Mouse (Mus musculus) right cerebral cortex, adult 2 months (tissue): Measurements from ENCODE around the gene Adra2c.

Experiments
- DNase-seq, 2 experiments: peaks; one replicate each; pipeline ENCODE4 v3.0.0; 2021 to 2022; ENCODE audit warnings: low spot score in 2 of 2

Adra2c gene

DNA sequence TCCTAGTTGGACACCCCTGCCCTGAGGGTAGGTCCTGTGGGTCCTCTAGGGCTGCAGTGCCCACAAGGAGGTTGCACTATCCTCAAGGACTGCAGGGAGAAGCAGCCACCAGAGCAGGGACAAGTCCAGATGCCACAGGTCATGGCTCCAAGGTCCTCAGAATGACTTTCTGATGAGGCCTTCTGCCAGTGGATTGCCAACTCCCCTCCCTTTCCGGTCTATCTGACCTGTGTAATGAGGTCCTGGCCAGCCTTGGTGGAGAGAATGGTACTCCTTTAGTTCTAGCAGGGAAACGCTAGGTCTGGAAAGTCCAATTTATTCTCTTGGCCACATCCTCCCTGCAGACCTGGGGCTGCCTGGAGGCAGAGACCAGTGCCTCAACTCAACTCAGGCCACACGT lies at the start of gene Adra2c:
TSS of gene Adra2c (plus strand) at position 301 of the 400 bp plus-strand sequence.
- no peak for DNase-seq

DNA sequence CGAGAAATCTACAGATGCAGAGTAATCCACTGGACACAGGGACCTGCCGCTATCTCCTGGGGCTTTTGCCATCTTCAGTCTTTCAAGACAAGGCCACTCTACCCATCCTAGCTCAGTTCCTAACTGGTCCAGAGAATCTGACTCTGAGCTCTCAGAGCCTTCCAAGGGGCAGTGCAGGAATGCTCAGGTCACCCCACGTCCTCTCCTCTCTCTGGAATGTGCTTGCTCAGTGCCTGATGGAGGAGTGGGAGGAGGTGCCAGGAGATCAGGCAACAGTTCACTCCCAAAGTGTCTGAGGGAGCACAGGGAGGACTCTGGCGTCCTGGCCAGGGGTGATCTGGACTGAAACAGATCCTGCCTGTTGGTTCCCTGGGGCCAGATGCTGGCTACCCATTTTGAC lies 45.0 kb upstream of the Adra2c start:
- no peak for DNase-seq

DNA sequence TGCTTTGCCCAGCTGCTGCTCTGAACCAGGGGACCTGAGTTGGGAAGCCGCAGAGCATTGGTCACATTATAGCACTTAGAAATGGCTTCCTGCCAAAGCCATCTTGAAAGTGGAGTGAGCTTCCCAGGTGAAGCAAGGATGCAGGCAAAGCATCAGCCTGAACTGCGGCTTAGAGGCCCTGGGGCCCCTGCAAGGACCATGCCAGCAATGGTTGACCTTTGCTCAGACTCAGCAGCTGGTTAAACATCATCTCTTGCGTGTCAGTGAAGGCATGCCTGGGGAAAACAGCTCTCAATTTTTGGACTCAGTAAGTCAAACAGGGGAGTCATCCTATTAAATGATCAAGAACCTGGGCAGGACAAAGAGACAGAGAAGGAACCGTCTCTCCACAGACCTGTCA lies 40.4 kb upstream of the Adra2c start:
- no peak for DNase-seq

DNA sequence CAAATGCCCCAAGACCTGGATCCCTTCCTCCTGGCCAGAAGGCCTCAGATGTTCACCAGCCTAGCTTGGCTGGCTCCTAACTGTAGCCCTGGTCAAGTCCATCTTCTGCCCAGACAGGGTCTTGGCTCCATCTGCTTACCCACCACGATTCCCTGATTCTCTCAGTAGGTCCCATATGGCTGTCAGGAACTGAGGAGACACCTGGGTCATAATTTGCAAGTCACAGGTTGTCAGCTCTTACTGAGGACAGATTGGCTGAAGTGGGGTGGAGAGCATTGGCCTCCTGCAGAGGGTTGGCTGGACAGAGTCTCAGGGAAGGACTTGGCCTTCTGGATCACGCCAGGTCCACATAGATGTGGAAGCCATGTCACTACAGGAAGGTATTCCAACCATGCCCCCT lies 39.5 kb upstream of the Adra2c start:
- no peak for DNase-seq

DNA sequence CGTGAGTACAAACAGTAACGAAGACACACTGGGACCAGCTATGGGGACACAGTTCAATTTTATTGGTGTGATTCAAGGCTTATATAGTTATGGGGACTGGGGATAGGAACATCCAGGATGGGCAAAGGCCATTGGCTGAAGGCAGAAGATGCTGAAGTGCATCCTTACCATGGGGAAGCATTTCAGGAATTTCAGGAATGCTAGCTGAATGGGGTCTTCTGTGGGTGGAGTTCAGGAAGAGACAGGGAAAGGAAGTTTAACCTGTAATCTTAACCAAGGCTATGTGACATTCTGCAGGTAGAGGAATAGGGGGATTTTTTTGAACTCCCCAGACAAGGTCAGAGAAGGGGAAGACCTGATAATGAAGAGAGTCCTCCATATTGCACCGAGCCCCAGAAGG lies 36.6 kb upstream of the Adra2c start:
- DNase-seq = no peak

DNA sequence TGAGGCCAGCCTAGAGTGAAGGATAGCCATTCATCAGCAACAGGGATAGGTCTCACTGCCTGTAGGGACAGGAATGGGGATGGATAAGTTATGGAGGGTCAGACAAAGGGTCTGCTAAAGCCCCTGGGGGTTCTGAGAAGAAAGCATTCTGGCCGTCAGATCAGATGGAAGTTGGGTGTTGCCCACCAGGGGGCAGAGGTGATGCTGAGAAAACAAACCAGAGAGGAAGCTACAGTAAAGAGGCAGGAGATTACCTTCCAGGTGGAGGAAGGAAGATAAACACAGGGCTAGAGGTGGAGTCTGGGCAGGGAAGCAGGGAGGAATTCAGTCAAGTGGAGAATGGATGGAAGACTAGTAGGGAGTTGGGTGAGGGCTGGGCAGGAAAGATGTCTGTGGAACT lies 33.9 kb upstream of the Adra2c start:
- peak in 1 of 2 experiments; percentile 21 for DNase-seq

GRCm38 (mm10) chr5:35245555-35246273 lies 32.4 kb upstream of the Adra2c start:
- peak; percentile 52 to 60 for DNase-seq

DNA sequence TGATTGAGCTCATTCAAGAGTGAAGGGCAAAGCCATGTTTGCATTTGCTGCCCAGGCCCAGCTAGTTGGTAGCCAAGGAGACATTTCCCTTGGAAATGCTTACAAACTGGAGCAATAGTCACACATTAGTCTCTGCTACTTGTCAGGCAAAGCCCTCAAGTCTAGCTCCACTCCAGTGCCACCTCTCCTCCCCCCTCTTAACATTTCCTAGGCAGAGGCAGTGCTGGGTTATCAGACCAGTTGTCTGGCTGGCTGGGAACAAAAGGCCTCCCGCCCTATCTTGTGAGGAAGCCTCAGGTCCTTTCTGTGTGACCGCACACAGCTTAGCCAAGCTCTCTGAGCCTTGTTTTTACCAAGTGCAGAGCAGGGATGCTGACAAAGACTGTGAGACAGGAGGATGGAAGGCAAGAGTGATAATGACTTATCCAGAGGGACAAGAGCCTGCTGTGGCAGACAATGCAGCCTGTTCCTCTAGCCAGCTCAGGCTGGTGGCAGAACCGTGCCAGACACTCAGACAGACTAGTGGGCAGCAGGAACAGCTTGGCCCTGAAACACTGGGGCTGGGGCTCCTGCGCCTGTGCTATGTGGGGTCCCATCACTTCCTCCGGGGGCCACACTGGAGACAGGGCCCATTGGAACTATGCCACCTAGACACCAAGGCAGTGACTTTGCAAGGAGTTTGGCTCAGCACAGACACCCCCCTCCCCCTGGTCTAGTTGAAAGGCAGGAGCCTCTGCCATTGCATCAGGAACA lies 23.0 kb upstream of the Adra2c start:
- no peak for DNase-seq

DNA sequence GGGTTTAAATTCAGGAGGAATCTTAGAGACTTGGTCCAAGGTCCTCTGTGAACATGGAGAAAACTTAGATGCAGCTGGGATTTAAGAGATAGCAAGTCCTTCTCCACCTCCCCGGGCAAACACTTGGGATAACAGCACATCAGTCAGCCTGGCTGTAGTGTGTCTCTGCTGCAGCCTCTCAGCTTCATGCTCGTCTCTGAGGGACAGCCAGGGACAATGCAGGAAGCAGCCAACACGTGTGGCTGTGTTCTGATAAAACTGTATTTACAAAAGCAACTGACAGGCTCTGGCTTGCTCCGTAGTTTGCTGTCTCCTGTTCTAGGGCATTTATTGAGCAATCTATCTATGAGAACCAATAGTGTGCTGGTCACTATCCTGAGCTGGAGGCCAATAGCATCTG lies 14.4 kb upstream of the Adra2c start:
- DNase-seq = no peak

- no peak for DNase-seq
Observed at GRCm38 (mm10) chr5:35267486-35267885, 10.6 kb upstream of the Adra2c start.

- no peak for DNase-seq
Observed at GRCm38 (mm10) chr5:35275356-35275755, 2.8 kb upstream of the Adra2c start.

- DNase-seq = peak; percentile 61 to 65
Observed at GRCm38 (mm10) chr5:35278741-35279695, 899 bp downstream of the Adra2c start.

DNA sequence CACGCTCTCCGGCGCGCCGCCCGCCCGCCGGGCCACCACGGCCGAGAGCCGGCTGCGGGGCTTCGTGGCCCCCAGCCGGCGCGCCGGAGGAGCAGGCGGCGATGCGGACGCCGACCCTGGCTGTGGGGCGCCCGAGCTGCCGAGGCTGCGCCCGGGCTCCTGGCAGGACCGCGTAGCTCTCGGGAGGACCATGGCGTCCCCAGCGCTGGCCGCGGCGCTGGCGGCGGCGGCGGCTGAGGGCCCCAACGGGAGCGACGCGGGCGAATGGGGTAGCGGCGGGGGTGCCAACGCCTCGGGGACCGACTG lies 1.5 kb downstream of the Adra2c start:
- no peak for DNase-seq

DNA sequence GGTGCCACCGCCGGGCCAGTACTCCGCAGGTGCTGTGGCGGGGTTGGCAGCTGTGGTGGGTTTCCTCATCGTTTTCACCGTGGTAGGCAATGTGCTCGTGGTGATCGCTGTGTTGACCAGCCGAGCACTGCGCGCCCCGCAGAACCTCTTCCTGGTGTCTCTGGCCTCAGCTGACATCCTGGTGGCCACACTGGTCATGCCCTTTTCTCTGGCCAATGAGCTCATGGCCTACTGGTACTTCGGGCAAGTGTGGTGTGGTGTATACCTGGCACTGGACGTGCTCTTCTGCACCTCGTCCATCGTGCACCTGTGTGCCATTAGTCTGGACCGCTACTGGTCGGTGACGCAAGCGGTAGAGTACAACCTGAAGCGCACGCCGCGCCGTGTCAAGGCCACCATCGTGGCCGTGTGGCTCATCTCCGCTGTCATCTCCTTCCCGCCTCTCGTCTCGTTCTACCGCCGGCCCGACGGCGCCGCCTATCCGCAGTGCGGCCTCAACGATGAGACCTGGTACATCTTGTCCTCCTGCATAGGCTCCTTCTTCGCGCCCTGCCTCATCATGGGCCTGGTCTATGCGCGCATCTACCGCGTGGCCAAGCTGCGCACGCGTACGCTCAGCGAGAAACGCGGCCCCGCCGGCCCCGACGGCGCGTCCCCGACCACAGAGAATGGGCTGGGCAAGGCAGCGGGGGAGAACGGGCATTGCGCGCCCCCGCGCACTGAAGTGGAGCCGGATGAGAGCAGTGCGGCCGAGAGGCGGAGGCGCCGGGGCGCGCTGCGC lies 2.1 kb downstream of the Adra2c start:
- DNase-seq = peak; percentile 59 to 61

DNA sequence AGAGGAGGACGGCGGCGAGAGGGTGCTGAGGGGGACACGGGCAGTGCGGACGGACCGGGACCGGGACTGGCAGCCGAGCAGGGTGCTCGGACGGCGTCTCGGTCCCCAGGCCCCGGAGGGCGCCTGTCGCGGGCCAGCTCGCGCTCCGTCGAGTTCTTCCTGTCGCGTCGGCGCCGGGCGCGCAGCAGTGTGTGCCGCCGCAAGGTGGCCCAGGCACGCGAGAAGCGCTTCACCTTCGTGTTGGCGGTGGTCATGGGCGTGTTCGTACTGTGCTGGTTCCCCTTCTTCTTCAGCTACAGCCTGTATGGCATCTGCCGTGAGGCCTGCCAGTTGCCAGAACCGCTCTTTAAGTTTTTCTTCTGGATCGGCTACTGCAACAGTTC lies 2.7 kb downstream of the Adra2c start:
- no peak for DNase-seq

GRCm38 (mm10) chr5:35285281-35285680 lies 7.2 kb downstream of the Adra2c start:
- DNase-seq = no peak

DNA sequence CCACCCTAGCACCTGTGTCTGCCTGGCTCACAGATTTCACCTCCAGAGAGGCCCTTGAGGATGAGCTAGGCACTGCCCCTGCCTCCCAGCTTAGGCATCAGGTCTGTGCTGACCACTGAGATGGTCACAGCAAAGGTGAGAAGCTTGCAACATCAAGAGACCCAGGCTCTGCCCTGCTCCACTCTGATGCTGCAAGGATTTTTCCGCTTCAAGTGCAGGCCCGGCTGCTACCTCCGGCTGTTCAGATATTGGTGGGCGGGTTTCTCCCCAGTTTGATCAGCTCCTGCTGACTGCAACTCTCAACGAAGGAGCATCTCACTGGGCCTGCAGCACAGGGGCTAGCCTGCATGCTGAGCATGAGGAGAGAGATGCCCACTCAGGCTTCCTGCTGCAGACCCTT lies 8.1 kb downstream of the Adra2c start:
- DNase-seq = peak; percentile 31 to 33

DNA sequence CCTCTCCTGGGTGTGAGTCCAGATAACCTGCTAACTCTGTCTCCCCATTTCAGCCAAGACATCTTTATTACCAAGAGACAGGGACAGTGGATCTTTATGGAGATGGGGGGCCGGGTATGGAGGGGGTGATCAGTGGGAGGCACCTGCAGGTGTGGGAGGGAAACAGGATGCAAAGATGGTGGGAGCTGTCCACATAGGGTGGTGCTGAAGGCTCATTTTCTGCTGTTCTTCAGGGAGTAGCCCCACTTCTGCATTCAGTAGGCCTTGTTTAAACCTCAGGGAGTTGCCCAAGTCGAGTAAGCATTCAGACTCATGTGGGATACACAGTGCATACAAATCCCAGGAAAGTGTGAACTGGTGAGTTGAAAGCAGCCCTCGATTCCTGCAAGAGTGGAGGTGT lies 21.5 kb downstream of the Adra2c start:
- no peak for DNase-seq

- no peak for DNase-seq
Observed at GRCm38 (mm10) chr5:35304191-35304590, 26.1 kb downstream of the Adra2c start.

GRCm38 (mm10) chr5:35305332-35305731 lies 27.2 kb downstream of the Adra2c start:
- no peak for DNase-seq

- DNase-seq = no peak
Observed at GRCm38 (mm10) chr5:35306692-35307091, 28.6 kb downstream of the Adra2c start.

GRCm38 (mm10) chr5:35309853-35310252 lies 31.7 kb downstream of the Adra2c start:
- DNase-seq = no peak
